Mouse (Mus musculus): ENCODE measurements around the gene Selenbp2.

DNA sequence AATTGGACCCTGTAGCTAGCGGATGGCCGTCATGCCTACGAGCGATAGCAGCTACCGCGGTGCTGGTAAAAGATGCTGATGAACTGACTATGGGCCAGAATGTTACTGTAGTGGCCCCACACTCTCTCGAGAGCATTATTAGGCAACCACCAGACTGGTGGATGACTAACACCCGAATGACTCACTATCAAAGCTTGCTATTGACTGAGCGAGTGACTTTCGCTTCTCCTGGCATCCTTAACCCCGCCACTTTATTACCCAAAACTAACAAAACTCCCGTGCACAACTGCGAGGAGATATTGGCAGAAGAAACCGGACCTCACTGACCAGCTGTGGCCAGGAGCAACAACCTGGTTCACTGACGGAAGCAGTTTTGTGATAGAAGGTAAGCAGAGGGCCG, 12.6 kb upstream of the Selenbp2 start:
- TF ChIP-seq TAL1 (conservative IDR thresholded peaks at IDR 0.05; ENCODE audit: low read depth, low read length) (no peak), CTCF (IDR thresholded peaks at IDR 0.05; ENCODE audit: low read depth, low read length) (no peak), POLR2AphosphoS5 (IDR thresholded peaks at IDR 0.05; ENCODE audit: insufficient replicate concordance, low read depth, low read length) (no peak), GATA1 (IDR thresholded peaks at IDR 0.05; ENCODE audit: borderline replicate concordance, low read length) (no peak)
